Mouse (Mus musculus) bone marrow, adult 2 months (tissue): ENCODE measurements around the gene CN725425. TPM values are rescaled to one million over a fixed set of nuclear protein-coding genes. Genes with fewer than 3 reads are reported as not detected.

Experiments used
- H3K27ac ChIP-seq: fragments of 200-500 bp; 2 replicates; pipeline ENCODE4 v1.5.1; 2012; ENCODE audit warnings: low read depth, mild to moderate bottlenecking, control low read depth, inconsistent platforms, low read length; ENCODE audit not compliant: control insufficient read depth, poor library complexity, insufficient read depth
- H3K4me1 ChIP-seq: fragments of 200-500 bp; 2 replicates; pipeline ENCODE4 v1.6.1; 2011; ENCODE audit warnings: low read length; ENCODE audit not compliant: control insufficient read depth, insufficient read depth
- H3K4me3 ChIP-seq: fragments of 200-500 bp; replicated peaks from 2 replicates; pipeline ENCODE3; 2011; ENCODE audit warnings: mild to moderate bottlenecking, low read depth, low read length, control low read depth; ENCODE audit not compliant: control insufficient read depth
- CTCF ChIP-seq: fragments of 200-500 bp; IDR thresholded peaks from 2 replicates; pipeline ENCODE4 v1.5.1; 2011; ENCODE audit warnings: low read length, control low read depth; ENCODE audit not compliant: control insufficient read depth, insufficient read depth
- POLR2A ChIP-seq: fragments of 200-500 bp; IDR thresholded peaks from 2 replicates; pipeline ENCODE4 v1.6.1; 2011; ENCODE audit warnings: low read depth, mild to moderate bottlenecking, control low read depth, low read length, borderline replicate concordance; ENCODE audit not compliant: control insufficient read depth
- WGBS: fragments of 180-500 bp; shearing (Covaris S2); methylation state at CpG from one replicate; pipeline ENCODE4 v1.1.7; 2018; 5-methylcytosine and 5-hydroxymethylcytosine counted together
- polyA plus RNA-seq: library from polyadenylated mRNA; stranded (reverse); fragments of >200 nt; gene quantifications from 2 replicates; pipeline ENCODE4 v1.2.4, GENCODE M21; 2011; ENCODE audit warnings: low replicate concordance; ENCODE audit not compliant: missing spikeins, insufficient read depth, insufficient read length

Gene CN725425
- polyA plus RNA-seq, 1 experiment = not detected

GRCm38 (mm10) chr15:91279571-91279970, 80.3 kb downstream of the CN725425 start:
- H3K27ac ChIP-seq = no peak overlapping the region
- no peak overlapping the region for H3K4me3 ChIP-seq
- TF ChIP-seq POLR2A (no peak), CTCF (no peak)
- WGBS = 87% methylated on average over 5 of the region's 5 CpGs
- H3K4me1 ChIP-seq = no peaks in the 10 kb centered on the region; the same call in 1 of the 2 replicates

- WGBS = 82% methylated on average over 5 of the region's 5 CpGs
- no peak overlapping the region for H3K27ac ChIP-seq
- no peaks in the 10 kb centered on the region; the same call in 1 of the 2 replicates for H3K4me1 ChIP-seq
- TF ChIP-seq POLR2A (no peak), CTCF (no peak)
- no peak overlapping the region for H3K4me3 ChIP-seq
These were observed 82.2 kb downstream of the CN725425 start for GRCm38 (mm10) chr15:91281521-91281920.

GRCm38 (mm10) chr15:91282822-91283221, 83.5 kb downstream of the CN725425 start:
- no peak for TF ChIP-seq CTCF
- no peak for TF ChIP-seq POLR2A
- no peak overlapping the region for H3K4me3 ChIP-seq
- WGBS = 50% methylated on average over 7 of the region's 7 CpGs
- H3K27ac ChIP-seq = no peak overlapping the region
- H3K4me1 ChIP-seq = no peaks in the 10 kb centered on the region; the same call in 1 of the 2 replicates

GRCm38 (mm10) chr15:91283418-91283817, 84.1 kb downstream of the CN725425 start:
- TF ChIP-seq CTCF (no peak), POLR2A (no peak)
- Histone ChIP-seq H3K27ac (no peak overlapping the region), H3K4me1 (no peaks in the 10 kb centered on the region; the same call in 1 of the 2 replicates), H3K4me3 (no peak overlapping the region)
- 82% methylated on average over 3 of the region's 3 CpGs for WGBS

- Histone ChIP-seq H3K4me3 (no peak overlapping the region), H3K27ac (no peak overlapping the region), H3K4me1 (no peaks in the 10 kb centered on the region)
- TF ChIP-seq POLR2A (no peak), CTCF (no peak)
- 81% methylated on average over 11 of the region's 11 CpGs for WGBS
These were observed 100.1 kb downstream of the CN725425 start for GRCm38 (mm10) chr15:91299319-91299835.

- WGBS = 4% methylated on average over 3 of the region's 3 CpGs
- Histone ChIP-seq H3K4me1 (no peaks in the 10 kb centered on the region), H3K4me3 (no peak overlapping the region), H3K27ac (no peak overlapping the region)
- TF ChIP-seq CTCF (peak; percentile 69), POLR2A (no peak)
These were observed 102.1 kb downstream of the CN725425 start for GRCm38 (mm10) chr15:91301366-91301765.

GRCm38 (mm10) chr15:91304296-91304852, 105.1 kb downstream of the CN725425 start:
- TF ChIP-seq POLR2A (no peak), CTCF (0 out of 2 replicates have a peak, but pooled peaks have one; percentile 13)
- Histone ChIP-seq H3K27ac (no peak overlapping the region), H3K4me1 (no peaks in the 10 kb centered on the region), H3K4me3 (no peak overlapping the region)
- 42% methylated on average over 7 of the region's 7 CpGs for WGBS

Other genes with a start within 250 kb of the CN725425 start
- gene Kif21a, start 149.5 kb upstream of the CN725425 start, polyA plus RNA-seq = 0.50 TPM in 1 of 2 replicates, not detected in the other
- gene Abcd2, start 7.7 kb upstream of the CN725425 start, polyA plus RNA-seq = 7.1 and 15.0 TPM in 2 replicates